Mouse (Mus musculus) urinary bladder, postnatal 10 days (tissue): ENCODE results near the gene Grin2b.
"Not testable (repeated sequence)": the region's sequence is repeated elsewhere in the genome, so short reads cannot be mapped to it uniquely, and the experiment has no call there.

Experiments
- DNase-seq: peaks from one replicate; pipeline ENCODE4 v3.0.0; 2022; ENCODE audit warnings: low spot score

The Grin2b gene

GRCm38 (mm10) chr6:135798202-135798992 lies 374.9 kb downstream of the Grin2b start:
- DNase-seq, result no peak

DNA sequence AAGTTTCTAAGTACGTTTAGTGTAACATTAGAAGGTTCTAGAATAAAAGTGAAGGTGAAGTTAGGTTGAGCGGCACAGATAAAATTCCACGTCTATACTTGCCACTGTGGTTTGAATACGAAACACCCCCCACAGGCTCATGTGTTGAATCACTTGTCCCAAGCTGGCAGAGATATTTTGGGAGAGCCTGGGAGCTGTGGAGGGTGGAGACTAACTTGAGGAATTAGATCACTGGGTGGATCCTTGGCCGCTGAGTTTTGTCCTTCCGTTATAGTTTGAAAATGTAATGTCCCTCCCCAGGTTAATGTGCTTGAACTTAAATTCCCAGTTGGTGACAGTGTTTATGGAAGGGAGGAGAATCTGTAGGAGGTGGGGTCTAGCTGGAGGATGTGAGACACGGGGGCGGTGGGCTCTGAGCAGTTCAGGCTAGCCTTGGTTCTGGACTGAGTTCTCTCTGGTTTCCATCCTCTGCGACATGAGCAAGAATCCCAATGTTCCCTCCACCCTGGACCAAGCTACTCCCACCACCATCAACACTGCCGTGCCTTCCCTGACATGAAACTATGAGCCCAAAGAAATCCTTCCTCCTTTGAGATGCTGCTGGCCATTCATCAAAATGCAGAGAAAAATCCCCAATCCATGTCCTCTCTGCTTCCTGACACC lies 375.8 kb downstream of the Grin2b start:
- DNase-seq, result no peak

- DNase-seq, result no peak
Observed at GRCm38 (mm10) chr6:135796911-135797310, 376.4 kb downstream of the Grin2b start.

- no peak for DNase-seq
Observed at GRCm38 (mm10) chr6:135791412-135791811, 381.9 kb downstream of the Grin2b start.

GRCm38 (mm10) chr6:135789603-135790170 lies 383.6 kb downstream of the Grin2b start:
- DNase-seq, result no peak

DNA sequence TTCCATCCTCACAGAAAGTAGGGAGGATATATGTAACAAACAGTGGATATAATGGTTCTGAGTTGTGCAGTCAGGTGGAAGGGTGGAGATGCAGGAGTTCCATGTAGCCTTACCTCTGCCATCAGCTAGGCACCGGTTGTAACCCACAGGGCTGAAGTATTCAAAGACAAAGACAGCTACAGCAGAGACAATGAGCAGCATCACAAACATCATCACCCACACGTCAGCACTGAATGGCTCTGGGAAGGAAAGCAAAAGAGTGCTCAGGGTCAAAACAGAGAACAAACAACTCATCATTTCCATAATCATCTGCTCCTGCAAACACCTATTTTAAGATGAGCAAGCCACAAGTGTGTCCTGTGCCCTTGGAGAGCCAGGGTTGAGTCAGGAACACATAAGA lies 398.6 kb downstream of the Grin2b start:
- no peak for DNase-seq

GRCm38 (mm10) chr6:135767572-135767971 lies 405.7 kb downstream of the Grin2b start:
- DNase-seq, result no peak

- no peak for DNase-seq
Observed at GRCm38 (mm10) chr6:135758735-135759134, 414.6 kb downstream of the Grin2b start.

- DNase-seq, result no peak
Observed at GRCm38 (mm10) chr6:135756075-135756474, 417.2 kb downstream of the Grin2b start.

- DNase-seq, result no peak
Observed at GRCm38 (mm10) chr6:135748412-135749076, 424.8 kb downstream of the Grin2b start.

DNA sequence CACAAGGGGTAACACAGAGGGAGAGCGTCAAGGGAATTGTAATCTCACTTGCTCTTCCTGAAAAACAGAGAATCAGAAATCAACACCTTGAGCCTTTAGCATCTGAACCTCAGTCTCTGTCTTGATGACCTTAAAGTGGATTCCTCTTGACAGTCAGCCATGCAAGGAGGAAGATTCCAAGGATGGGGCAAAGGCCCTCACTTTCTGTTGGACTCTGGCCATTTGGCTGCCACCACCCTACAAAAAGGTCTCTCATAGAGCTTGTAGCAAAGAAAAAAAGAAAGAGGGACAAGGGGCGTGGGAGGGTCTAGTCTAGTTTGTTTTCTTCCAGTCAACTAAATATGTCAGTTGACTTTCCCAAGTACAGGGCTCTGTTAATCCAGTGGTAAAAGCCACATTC lies 427.7 kb downstream of the Grin2b start:
- DNase-seq, result no peak

GRCm38 (mm10) chr6:135734227-135734732 lies 439.0 kb downstream of the Grin2b start:
- no peak for DNase-seq

DNA sequence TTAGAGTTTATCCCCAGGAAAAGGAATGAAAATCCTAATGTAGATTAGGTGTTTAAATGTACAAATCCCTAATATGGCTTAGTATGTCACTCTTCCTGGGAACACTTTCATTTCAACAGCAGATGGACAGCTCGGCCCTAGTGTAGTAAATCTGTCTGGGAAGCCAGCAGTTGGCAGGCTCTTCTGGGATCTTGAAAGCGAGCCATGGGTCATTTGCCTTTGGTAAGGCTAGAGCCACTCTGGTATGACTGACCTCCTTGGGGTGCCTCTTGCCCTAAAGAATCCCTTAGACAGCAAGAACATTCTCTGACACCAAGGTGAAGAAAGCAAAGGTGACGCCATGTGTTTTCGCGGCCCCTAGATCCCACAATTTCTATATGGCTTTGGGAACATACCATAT lies 446.2 kb downstream of the Grin2b start:
- DNase-seq, result no peak

DNA sequence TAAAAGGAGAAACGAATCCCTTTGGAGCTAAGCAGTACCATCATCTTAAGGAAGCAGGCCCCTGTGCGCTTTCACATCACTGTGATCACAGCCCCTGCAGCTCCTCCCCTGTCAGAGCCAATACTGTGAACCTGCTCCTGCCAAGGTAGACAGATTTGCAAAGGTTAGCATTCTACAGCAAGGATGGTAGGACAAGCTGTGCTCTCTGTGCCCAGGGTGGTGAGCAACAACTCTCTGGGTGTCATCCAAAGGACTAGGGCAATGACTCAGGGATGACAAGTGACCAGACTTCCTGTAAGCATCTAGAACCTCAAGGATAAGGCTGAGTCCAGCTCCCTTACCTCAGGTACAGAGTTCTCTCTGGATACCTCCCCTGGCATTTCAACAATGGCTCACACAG lies 451.6 kb downstream of the Grin2b start:
- DNase-seq, result no peak

DNA sequence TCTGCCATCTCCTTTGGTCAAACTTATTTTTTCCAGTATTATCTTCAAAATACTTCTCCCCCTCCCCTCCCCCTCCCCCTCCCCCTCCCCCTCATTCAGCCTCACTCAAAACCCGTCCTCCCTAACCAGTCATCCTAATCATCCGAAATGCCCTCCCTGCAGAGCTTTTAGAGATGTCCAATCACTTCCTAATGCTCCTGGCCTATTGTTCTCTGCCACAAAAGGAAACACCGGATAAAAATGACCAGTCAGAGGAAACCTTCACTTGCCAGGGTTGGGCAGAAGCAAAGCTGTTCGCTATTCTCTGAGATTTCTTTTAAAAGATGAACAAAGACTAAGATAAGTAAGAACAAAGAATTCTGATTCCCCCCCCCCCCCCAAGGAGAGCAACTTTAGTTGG lies 458.4 kb downstream of the Grin2b start:
- DNase-seq, result no peak

GRCm38 (mm10) chr6:135714236-135714635 lies 459.1 kb downstream of the Grin2b start:
- no peak for DNase-seq

GRCm38 (mm10) chr6:135713716-135714115 lies 459.6 kb downstream of the Grin2b start:
- no peak for DNase-seq

- not testable (repeated sequence) for DNase-seq
Observed at GRCm38 (mm10) chr6:135706850-135707522, 466.3 kb downstream of the Grin2b start.

DNA sequence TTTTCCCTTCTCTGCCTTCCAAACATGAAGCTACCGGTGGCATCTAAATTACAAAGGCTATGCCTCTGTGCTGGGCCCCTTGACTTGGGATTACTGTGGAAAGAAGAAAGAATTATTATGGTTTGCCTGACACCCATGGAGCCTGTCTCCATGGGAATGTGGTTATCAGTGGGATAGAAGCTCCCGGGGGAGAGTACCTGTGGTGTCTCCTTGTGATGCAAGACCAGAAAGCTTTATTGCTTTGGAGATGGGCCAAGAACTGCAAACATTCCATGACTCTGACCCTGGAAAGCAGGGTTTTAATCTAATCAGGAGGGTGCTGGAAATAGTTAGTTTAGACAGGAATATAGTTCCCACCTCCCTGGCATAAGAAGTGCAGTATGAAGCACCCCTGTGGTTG lies 469.7 kb downstream of the Grin2b start:
- no peak for DNase-seq

GRCm38 (mm10) chr6:135701361-135701760 lies 471.9 kb downstream of the Grin2b start:
- no peak for DNase-seq

GRCm38 (mm10) chr6:135700717-135701345 lies 472.5 kb downstream of the Grin2b start:
- no peak for DNase-seq
